Mouse (Mus musculus): ENCODE data around the gene Cntn6.

Gene Cntn6

DNA sequence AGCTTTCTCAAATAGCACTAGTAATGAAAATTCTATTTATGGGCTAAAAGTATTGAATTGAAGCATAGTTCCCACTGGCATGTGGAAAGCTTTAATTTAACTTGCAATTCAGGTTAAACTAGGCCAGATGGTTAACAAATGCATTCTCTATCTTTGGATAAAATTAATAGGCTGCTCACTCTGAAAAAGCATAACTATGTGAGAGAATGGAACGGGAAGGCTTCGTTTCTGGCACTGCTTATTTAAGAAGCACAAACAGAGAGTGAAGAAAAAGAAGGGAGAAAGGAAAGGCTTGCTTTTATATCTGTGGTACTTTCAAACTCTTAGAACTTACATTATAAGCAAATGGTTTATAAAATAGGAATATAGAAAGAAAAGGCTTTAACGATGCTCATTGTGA, 268.6 kb downstream of the Cntn6 start:
- DNase-seq, result no peak

DNA sequence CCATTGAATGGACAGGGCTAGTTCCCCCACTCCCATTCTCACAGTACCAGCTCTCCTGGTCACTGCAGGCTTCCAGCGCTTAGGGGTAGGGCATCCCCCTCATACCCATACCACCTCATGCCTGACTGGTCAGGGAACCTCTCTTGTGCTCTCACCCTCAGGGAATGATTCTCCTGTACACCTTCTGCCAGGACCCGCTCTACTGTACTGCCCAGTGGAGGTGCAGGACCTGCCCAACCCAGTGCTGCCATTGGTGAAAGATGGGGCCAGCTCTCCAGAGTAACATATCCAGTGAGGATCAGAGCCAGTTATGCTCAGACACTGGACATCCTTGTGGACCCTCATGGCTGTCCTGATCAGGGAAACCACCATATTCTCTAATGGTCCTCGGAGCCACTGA, 291.3 kb downstream of the Cntn6 start:
- no peak for DNase-seq

DNA sequence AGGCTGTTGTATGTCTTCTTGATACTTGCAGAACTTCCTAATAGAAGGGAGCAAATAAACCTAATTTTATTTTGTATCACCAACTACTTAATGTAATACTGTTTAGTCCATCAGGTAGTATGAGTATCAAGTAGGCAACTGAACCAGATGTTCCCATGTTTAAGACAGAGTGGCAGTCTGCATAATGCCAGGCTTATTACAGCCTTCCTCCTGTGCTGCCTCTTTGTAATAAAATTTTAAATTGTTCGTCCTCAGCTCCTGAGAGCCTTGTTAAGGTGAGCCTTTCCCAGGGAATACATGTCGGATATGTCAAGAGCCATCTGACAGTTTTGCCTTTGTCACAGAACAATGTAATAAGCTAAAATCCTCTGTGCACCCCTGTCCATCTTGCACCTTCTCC, 294.9 kb downstream of the Cntn6 start:
- DNase-seq, result no peak

DNA sequence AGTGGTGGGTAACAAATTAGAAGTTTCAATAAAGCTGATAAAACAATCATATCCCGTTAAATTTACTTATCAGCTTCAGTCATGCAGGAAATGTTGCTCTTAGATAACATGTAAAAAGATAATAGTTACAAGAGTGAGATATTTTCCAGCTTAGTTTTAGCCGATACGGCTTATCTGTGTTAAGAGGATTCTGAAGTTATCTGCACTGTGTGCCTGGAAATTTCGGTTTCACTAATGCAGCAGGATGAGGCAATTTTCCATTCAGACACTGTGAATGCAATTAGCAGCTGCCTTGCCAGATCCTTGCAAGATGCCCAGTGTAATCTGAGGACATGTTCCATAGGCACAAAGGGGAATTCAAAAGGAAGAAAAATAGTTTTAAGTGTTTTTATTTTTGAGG, 315.9 kb downstream of the Cntn6 start:
- peak in 1 of 2 experiments; percentile 15 for DNase-seq

DNA sequence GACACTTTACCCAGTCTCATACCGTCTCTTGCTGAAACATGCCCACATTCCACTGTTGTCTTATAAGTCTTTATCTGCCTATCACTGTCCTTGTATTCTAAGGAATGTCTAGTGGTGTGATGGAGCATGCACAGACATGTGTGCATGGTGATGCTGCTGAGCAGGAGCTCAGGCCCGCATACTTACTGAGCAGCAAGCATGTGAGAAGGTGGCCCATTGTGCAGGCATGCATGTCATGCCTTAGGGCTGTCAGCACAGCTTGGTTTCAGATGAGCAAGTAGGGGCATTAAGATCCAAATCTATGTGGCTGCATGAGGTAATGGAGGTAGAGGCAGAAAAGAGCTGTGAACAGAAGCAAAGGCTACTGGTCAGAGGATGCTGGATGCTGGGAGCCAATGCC, 323.0 kb downstream of the Cntn6 start:
- DNase-seq, result no peak

DNA sequence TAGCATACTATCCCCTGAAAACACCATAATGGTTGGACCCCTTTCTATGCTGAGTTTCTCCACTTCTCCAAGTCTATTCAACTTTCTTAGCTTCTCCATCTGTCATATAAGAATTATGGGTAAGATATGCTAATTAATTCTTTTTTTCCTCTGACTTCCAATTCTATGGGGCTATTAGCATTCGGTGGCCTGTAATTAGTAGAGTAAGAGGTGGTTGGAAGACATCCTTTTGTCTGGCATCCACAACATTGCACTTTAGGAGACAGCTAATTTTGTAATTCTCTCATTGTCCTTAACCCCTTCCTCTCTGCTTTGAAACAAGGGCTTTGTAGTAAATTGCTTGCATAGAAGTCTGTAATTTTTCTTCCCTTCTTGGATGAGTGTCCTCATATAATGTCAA, 387.1 kb downstream of the Cntn6 start:
- DNase-seq, result no peak

DNA sequence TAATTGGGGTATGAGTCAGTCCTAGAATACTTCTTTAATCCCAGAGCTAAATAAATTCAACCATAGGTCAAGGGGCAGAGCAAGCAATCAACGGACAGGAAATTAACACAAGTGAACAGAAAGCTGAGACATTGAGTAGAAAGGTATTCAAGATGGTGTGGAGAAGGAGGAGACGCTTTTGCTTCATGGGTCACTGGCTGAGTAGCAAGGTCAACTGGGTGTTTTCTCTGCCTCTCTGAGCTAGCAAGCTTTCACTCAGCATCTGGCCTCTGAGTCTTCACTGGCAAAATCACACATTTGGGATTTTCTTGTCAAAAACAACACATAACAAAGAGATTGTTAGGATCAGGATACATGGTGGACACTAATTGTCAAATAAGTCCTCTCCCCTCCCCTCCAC, 391.4 kb downstream of the Cntn6 start:
- no peak for DNase-seq

DNA sequence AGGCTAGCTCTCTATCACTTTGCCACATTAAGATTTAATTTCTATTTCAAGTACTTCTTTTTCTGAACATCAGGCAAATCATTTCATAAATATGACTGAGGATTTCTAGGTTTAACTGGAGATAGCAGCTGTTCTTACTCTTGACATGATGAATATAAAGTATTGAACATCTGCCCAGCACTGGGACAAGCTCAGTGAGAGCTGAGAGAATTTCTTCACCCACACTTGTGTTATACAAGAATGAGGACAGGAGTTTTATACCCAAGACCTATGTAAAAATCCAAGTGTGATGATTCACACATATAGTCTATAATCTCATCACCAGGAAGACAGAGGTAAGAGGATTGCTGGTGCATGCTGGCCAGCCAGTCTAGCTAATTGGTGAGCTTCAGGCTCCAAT, 393.2 kb downstream of the Cntn6 start:
- no peak for DNase-seq

DNA sequence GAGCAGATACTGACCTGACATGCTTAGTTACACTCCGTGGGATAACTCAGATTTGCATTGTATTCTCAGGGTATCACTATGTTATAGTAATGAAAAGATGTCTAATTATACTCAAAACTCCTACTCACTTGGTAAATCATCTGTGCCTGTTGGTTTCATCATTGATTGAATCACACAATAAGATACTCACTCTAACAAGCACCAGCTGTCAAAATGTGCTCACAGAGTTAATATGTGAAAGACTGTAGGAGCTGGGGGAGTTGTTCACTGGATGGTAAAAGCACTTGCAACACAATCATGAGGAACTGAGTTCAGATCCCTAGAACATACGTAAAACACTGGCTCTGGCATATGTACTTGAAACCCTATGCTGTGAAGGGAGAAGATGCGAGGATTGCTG, 398.5 kb downstream of the Cntn6 start:
- DNase-seq, result no peak

All from cerebellum, postnatal 14 days (tissue).